Mouse (Mus musculus) bone marrow, adult 2 months (tissue): ENCODE results near the gene Xrra1. TPM values are rescaled to one million over a fixed set of nuclear protein-coding genes. Genes with fewer than 3 reads are reported as not detected.

ENCODE experiments used
- H3K27ac ChIP-seq: fragments of 200-500 bp; 2 replicates; pipeline ENCODE4 v1.5.1; 2012; ENCODE audit warnings: low read depth, mild to moderate bottlenecking, control low read depth, inconsistent platforms, low read length; ENCODE audit not compliant: control insufficient read depth, poor library complexity, insufficient read depth
- H3K4me1 ChIP-seq: fragments of 200-500 bp; 2 replicates; pipeline ENCODE4 v1.6.1; 2011; ENCODE audit warnings: low read length; ENCODE audit not compliant: control insufficient read depth, insufficient read depth
- H3K4me3 ChIP-seq: fragments of 200-500 bp; replicated peaks from 2 replicates; pipeline ENCODE3; 2011; ENCODE audit warnings: mild to moderate bottlenecking, low read depth, low read length, control low read depth; ENCODE audit not compliant: control insufficient read depth
- CTCF ChIP-seq: fragments of 200-500 bp; IDR thresholded peaks from 2 replicates; pipeline ENCODE4 v1.5.1; 2011; ENCODE audit warnings: low read length, control low read depth; ENCODE audit not compliant: control insufficient read depth, insufficient read depth
- POLR2A ChIP-seq: fragments of 200-500 bp; IDR thresholded peaks from 2 replicates; pipeline ENCODE4 v1.6.1; 2011; ENCODE audit warnings: low read depth, mild to moderate bottlenecking, control low read depth, low read length, borderline replicate concordance; ENCODE audit not compliant: control insufficient read depth
- WGBS: fragments of 180-500 bp; shearing (Covaris S2); methylation state at CpG from one replicate; pipeline ENCODE4 v1.1.7; 2018; 5-methylcytosine and 5-hydroxymethylcytosine counted together
- polyA plus RNA-seq: library from polyadenylated mRNA; stranded (reverse); fragments of >200 nt; gene quantifications from 2 replicates; pipeline ENCODE4 v1.2.4, GENCODE M21; 2011; ENCODE audit warnings: low replicate concordance; ENCODE audit not compliant: missing spikeins, insufficient read depth, insufficient read length

Gene Xrra1
- polyA plus RNA-seq, 1 experiment: not detected

DNA sequence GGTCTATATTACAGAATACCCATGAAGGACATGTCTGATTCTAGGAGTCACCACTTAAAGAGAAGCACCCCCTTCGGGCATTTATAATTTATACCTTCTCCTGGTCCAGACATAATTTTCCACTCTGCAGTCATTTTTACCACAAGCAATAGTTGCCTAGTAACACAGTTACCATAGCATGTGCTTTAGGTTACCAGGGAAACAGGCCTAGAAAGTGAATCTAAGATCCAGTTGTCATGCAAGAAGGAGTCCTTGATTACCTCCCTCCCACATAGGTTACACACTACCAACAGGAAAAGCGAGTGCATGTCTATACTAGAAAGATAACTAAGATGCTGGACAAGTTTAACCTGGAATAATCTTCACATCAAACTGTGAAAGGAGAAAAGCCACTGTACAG is 19.3 kb downstream of the Xrra1 start:
- 72% methylated on average over 2 of the region's 2 CpGs for WGBS
- no peak for TF ChIP-seq CTCF
- no peak for TF ChIP-seq POLR2A
- H3K4me1 ChIP-seq: no peaks in the 10 kb centered on the region
- no peak overlapping the region for H3K4me3 ChIP-seq
- H3K27ac ChIP-seq: no peak overlapping the region

DNA sequence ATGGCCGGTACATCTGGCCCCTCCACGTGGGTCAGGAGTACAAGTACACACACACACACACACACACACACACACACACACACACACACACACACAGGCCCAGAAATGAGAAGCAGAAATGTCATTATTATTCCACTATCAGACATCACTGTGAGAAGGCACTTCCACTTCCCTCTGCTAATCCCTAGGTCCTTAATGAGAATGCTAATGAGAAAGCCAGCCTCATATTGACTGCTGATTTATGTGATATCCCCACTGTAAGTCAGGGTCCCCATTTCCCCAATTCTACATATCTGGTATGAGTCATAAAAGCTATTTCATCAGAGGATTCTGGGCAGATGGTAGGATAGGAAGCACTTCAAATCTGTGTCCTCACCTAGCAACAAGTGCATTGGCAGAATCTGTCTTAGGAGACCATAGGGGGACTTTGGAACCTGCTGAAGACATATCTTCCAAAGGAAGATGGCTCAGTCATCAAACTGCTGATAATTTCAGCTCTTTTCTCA is 28.4 kb downstream of the Xrra1 start:
- Histone ChIP-seq H3K4me1 (no peaks in the 10 kb centered on the region; the same call in 1 of the 2 replicates), H3K4me3 (no peak overlapping the region), H3K27ac (no peak overlapping the region)
- TF ChIP-seq POLR2A: no peak
- no peak for TF ChIP-seq CTCF
- WGBS: 44% methylated on average over 2 of the region's 2 CpGs

- Histone ChIP-seq H3K27ac (no peak overlapping the region), H3K4me1 (no peaks in the 10 kb centered on the region; the same call in 1 of the 2 replicates), H3K4me3 (no peak overlapping the region)
- no peak for TF ChIP-seq CTCF
- no peak for TF ChIP-seq POLR2A
Measured at GRCm38 (mm10) chr7:99887743-99888142, 28.8 kb downstream of the Xrra1 start.

DNA sequence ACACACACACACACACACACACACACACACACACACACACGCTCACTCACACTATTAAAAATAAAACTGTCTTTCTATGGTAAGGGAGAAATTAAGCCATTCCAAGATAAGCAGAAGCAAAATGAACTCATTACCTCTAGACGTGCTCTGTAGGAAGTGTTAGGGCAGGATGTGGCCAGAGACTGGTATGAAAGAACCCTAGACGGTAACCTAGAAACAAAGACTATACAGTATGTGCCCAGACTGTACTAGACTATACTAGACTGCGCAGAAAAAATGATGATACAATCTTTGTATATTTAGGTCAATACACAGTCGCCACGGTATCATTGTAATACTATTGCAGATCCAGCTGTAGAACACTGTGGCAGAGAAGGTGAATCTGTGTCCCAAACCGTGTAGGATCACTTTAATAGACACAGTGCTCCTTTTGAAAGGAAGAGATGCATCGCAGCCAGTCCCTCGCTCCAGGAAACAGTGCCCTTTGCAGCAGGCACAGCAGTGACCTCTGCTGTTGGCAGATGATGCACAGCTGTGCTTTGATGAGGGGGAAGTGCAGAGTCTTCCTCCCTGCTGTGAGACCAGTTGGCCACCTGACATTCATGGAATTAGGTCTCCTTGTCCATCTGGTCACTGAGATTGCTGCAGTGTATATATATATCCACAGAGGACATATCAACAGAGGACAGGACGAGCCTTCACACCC is 30.4 kb downstream of the Xrra1 start:
- TF ChIP-seq POLR2A (no peak), CTCF (peak; percentile 54)
- Histone ChIP-seq H3K4me1 (no peaks in the 10 kb centered on the region; the same call in 1 of the 2 replicates), H3K4me3 (no peak overlapping the region), H3K27ac (no peak overlapping the region)
- WGBS: 11% methylated on average over 10 of the region's 10 CpGs

- no peak overlapping the region for H3K27ac ChIP-seq
- no peaks in the 10 kb centered on the region; the same call in 1 of the 2 replicates for H3K4me1 ChIP-seq
- H3K4me3 ChIP-seq: no peak overlapping the region
Measured at GRCm38 (mm10) chr7:99890168-99890755, 31.3 kb downstream of the Xrra1 start.

GRCm38 (mm10) chr7:99891471-99891870 is 32.6 kb downstream of the Xrra1 start:
- no peak for TF ChIP-seq POLR2A
- TF ChIP-seq CTCF: no peak
- no peaks in the 10 kb centered on the region; the same call in 1 of the 2 replicates for H3K4me1 ChIP-seq
- H3K27ac ChIP-seq: no peak overlapping the region
- no peak overlapping the region for H3K4me3 ChIP-seq
- 22% methylated on average over 3 of the region's 3 CpGs for WGBS

More at GRCm38 (mm10) chr7:99890168-99890755, 31.3 kb downstream of the Xrra1 start:
- 65% methylated on average over 3 of the region's 3 CpGs for WGBS
- TF ChIP-seq CTCF (no peak), POLR2A (no peak)

DNA sequence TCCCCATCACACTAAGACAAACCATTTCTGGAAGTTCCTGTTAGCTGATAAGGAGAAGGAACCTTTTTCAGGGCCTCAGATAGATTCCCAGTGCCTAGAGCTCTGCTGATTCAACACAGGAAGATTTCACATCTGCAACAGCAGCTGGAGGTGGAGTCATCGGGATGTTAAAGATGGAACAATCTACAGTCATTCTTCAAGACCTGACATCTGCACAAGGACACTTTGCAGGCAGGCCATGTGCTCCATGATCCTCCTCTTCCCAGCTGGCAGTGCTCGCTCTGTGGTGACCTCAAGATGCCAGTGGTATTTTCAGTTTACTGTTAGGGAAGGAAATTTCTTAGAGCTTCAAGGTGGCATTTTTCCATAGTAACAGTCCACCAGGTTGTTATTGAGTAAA is 33.4 kb downstream of the Xrra1 start:
- no peak overlapping the region for H3K27ac ChIP-seq
- no peak overlapping the region for H3K4me3 ChIP-seq
- TF ChIP-seq POLR2A: no peak
- no peak for TF ChIP-seq CTCF
- H3K4me1 ChIP-seq: no peaks in the 10 kb centered on the region; the same call in 1 of the 2 replicates
- 76% methylated on average over 2 of the region's 2 CpGs for WGBS

DNA sequence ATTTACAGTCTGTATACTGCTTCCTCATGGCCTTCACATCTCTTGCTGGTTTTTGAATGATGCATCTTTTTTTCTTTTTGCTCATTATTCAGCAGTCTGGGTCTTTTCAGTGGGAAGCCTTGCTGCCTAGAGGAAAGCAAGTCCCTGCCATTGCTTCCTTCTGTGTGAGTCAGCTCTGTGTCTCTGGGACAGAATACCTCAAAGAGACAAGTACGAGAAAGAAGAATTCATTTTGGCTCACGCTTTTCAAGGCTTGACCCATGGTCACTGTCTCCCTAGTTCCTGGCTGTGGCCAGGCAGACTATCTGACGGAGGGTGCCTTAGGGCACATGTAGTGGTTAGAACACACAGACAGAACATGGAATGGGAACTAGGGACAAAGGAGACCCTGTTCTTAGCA is 35.1 kb downstream of the Xrra1 start:
- H3K27ac ChIP-seq: no peak overlapping the region
- WGBS: 80% methylated on average over 3 of the region's 3 CpGs
- no peak for TF ChIP-seq CTCF
- H3K4me3 ChIP-seq: no peak overlapping the region
- no peaks in the 10 kb centered on the region; the same call in 1 of the 2 replicates for H3K4me1 ChIP-seq

- H3K4me1 ChIP-seq: no peaks in the 10 kb centered on the region; the same call in 1 of the 2 replicates
- H3K27ac ChIP-seq: no peak overlapping the region
- TF ChIP-seq POLR2A (no peak), CTCF (no peak)
- H3K4me3 ChIP-seq: no peak overlapping the region
- WGBS: 84% methylated on average over 6 of the region's 6 CpGs
Measured at GRCm38 (mm10) chr7:99894478-99894877, 35.6 kb downstream of the Xrra1 start.
